Mouse (Mus musculus) kidney, postnatal 4 days (tissue): ENCODE results near the gene 4933402J07Rik.
A peak's percentile ranks its signal among the peaks of the same experiment; 100 is the strongest.

ENCODE experiments used
- DNase-seq, 2 experiments: peaks; one replicate each; pipeline ENCODE4 v3.0.0; 2021; ENCODE audit warnings: mixed read lengths in 2 of 2

The 4933402J07Rik gene

GRCm38 (mm10) chr8:87563553-87563952 lies at the start of gene 4933402J07Rik:
4933402J07Rik (plus strand) TSS chr8:87563853.
- DNase-seq: no peak

- no peak for DNase-seq
Measured at GRCm38 (mm10) chr8:87517132-87517531, 46.5 kb upstream of the 4933402J07Rik start.

DNA sequence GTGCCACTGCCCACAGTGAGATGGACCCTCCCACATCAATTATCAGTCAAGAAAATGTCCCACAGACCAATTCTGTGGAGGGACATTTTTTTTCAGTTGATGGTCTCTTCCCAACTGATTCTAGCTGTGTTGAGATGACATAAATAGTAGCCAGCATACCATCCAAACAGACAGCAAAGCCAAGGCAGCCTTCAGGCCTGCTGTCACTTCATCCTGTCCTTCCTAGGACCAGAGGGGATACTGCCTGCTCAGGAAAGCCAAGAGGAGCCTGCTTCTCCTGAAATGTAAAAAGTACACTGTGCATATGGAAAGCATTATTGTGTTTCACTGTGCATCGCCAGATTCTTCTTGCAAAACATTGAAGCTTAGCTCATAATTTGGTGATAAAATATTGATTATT lies 38.6 kb upstream of the 4933402J07Rik start:
- DNase-seq: no peak

DNA sequence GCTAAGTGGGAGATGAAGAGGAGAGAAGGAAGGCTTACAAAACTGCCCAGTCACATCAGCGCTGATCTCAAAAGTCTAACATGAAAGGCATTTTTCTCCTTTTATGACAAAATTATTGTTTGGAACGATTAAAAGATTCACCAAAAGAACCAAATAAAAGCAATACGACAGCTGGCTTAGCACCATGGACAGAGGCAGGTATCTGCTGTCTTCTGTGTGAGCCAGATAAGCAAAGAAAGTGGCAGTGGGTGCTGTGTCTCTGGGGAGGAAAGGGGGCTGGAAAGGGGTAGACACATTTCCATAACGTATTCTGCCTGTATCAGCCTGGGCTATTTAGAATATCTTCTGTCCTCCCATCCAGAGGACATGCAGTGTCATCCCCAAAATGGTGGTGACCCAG lies 32.5 kb upstream of the 4933402J07Rik start:
- peak; percentile 59 to 62 for DNase-seq

GRCm38 (mm10) chr8:87533476-87533875 lies 30.2 kb upstream of the 4933402J07Rik start:
- DNase-seq: no peak

DNA sequence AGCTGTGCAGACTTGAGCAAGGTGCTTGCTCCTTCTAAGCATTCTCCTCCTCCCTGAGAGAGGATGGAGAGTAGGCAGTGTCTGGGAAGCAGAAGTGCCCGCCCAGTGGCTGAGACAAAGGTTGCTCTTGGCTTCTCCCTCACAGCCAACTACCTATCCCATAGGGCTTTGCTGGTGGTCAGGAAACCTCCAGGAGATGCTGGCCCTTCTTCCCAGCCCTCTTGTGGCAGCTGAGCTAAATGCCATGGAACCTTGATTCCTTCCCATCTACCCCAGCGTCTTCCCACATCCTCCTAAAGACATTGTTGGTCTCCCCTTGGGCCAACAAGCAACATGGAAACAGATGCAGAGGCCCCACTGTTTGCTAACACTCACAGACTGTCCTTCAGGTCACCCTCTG lies 28.8 kb upstream of the 4933402J07Rik start:
- DNase-seq: peak in 1 of 2 experiments; percentile 5

DNA sequence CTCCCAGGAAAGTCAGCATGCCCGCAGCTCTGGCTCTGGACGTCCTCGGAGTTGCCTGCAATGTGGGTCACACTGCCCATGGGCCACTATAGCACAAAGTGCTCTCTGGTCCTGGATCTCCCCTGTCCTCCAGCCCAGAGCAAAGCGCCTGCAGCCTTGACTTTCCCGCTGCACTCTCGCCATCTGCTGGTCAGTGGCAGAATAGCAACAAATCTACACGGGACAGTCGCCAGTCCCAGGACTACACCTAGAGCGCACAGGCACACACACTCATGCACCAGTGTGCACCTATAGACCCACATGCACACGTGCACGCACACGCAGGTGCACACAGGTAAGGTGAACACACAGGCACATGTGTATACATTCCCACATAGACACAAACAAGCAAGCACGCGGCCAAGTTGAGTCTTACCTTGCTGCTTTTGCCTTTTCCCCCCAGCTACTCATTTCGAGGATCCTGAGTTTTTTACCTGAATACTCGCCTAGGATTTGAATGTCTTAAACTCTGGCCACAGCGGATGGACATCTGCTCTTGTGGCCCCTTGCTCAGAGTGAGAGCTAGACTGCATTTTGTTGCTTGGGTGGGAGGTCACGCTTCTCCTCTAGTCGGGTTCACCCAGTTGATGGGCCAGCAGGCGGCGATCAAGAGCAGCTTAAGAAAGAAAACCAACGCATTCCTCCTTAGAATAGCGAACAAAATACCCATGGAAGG lies 26.9 kb upstream of the 4933402J07Rik start:
- peak; percentile 90 to 92 for DNase-seq

DNA sequence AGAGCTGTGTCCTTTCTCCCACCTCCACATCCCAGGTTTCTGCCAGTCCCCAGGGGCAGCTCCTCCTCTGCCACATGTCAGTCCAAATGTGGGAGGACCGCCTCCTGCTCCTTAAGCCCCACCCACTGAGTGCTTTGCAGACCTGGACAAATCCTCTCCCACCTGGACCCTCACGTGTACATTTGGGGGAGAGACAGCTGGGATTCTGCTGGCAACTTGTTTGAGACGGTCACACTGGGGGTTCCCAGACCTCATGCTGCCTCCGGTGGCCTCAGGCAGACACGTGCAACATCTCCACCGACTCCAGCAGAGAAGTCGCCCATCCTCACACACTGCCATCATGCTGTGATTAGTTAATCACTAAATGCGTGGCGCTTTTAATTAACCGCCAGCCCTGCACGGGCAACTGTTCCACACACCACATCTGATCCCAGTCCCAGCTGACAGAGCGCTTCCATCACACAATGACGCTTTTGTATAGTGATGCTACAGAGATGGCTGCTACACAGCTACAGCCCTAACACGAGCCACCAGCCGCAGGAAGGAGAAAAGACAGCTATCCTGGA lies 23.7 kb upstream of the 4933402J07Rik start:
- DNase-seq: peak in 1 of 2 experiments; percentile 3

DNA sequence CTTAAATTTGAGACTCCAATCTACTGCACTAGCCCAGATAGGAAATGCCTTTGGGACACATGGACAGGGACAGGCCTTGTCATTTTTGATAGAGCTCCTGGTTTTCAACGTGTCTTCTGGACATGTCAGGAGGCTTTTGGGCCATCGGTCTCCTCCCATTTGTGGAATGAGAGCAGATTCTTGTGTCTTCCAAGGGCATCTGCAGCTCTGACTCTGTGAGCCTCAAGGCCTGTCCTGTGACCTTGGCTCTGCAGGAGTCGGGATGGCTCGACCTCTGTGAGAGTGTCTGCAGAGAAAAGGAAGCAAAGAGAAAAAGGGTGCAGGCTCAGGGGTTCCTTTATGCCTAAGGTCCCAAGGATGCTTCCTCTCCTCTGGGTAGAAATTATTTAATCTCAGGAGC lies 13.8 kb upstream of the 4933402J07Rik start:
- DNase-seq: no peak

- no peak for DNase-seq
Measured at GRCm38 (mm10) chr8:87552801-87553200, 10.9 kb upstream of the 4933402J07Rik start.

DNA sequence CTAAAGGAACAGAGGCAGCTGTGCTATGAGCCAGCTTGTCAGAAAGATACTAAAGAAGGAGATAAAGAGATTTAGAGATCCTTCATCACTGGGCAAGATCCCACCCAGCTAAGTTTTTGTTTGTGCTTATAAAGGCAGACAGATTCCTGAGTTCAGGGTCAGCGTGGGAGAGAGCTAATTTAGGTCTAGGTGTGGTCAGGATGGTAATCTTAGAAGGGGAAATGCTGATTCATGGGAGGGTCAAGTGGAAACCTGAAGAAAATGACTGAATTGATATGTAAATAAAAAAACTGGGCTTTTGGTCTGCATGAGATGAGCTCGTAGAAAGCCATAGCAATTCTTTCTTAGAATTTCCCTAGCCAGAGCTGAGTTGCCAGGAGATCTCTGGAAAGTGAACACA lies 2.9 kb upstream of the 4933402J07Rik start:
- no peak for DNase-seq

- no peak for DNase-seq
Measured at GRCm38 (mm10) chr8:87569203-87569602, 5.5 kb downstream of the 4933402J07Rik start.

- peak; percentile 34 to 45 for DNase-seq
Measured at GRCm38 (mm10) chr8:87569706-87570563, 6.3 kb downstream of the 4933402J07Rik start.

DNA sequence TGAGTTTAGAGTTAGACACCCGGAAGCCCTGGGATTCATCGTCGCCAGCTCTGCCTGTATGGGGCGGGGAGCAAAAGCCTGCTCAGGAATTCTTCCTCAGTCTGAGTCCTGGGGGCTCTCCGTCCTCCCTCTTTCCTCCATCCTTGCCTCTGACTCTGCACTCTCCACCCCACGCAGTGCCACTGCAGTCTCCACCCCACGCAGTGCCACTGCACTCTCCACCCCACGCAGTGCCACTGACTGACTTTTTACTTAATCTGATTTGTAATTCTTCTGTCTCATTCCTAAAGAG lies 6.9 kb downstream of the 4933402J07Rik start:
- peak; percentile 17 to 43 for DNase-seq

GRCm38 (mm10) chr8:87570880-87571279 lies 7.2 kb downstream of the 4933402J07Rik start:
- peak; percentile 16 to 28 for DNase-seq

- DNase-seq: peak; percentile 79 to 82
Measured at GRCm38 (mm10) chr8:87594272-87594671, 30.6 kb downstream of the 4933402J07Rik start.

DNA sequence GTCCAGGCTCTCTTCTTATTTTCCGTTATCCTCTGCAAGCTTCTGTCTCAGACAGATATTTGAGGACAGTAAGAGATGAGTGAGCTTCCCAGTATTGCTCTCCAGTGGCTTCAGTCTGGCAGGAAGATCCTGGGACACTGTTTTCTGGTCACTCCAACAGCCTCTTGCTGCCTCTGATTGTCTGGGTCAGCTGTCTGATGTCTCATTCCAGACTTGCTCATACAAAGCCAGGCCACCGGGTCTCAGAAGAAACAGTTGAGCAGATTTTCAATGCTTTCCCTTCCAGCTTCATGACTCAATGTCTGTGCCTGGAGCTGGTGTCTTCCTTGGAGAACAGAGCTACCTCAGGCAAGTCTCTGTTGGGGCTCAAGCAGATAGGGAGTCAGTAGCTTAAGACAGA lies 39.1 kb downstream of the 4933402J07Rik start:
- DNase-seq: no peak

GRCm38 (mm10) chr8:87609110-87609509 lies 45.5 kb downstream of the 4933402J07Rik start:
- peak in 1 of 2 experiments; percentile 24 for DNase-seq

- no peak for DNase-seq
Measured at GRCm38 (mm10) chr8:87609651-87610192, 46.1 kb downstream of the 4933402J07Rik start.

DNA sequence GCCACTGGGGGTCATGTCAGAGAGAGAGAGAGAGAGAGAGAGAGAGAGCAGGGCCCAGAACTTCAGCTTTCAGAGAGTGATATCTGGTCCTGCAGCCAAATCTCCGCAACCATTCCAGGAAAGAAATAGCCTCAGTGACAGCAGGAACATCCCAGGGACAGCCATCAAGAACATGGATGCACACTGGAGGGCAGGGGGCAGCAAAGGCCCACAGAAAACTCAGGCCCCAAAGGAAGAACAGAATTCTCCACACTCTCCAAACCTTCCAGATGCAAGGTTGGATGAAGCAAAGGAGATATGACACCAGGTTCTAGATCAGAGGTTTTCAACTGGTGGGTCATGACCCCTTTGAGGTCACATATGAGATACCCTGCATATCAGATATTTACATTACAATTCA lies 50.0 kb downstream of the 4933402J07Rik start:
- peak in 1 of 2 experiments; percentile 14 for DNase-seq

- peak; percentile 29 to 35 for DNase-seq
Measured at GRCm38 (mm10) chr8:87619118-87619517, 55.5 kb downstream of the 4933402J07Rik start.

- no peak for DNase-seq
Measured at GRCm38 (mm10) chr8:87619529-87619928, 55.9 kb downstream of the 4933402J07Rik start.

- DNase-seq: no peak
Measured at GRCm38 (mm10) chr8:87620225-87620624, 56.6 kb downstream of the 4933402J07Rik start.
